Mouse (Mus musculus) bone marrow, adult 2 months (tissue): ENCODE data around the gene Capg. TPM values are rescaled to one million over a fixed set of nuclear protein-coding genes. Genes with fewer than 3 reads are reported as not detected.
"Not testable (repeated sequence)": the region's sequence is repeated elsewhere in the genome, so short reads cannot be mapped to it uniquely, and the experiment has no call there.

ENCODE experiments used
- H3K27ac ChIP-seq: fragments of 200-500 bp; 2 replicates; pipeline ENCODE4 v1.5.1; 2012; ENCODE audit warnings: low read depth, mild to moderate bottlenecking, control low read depth, inconsistent platforms, low read length; ENCODE audit not compliant: control insufficient read depth, poor library complexity, insufficient read depth
- H3K4me1 ChIP-seq: fragments of 200-500 bp; 2 replicates; pipeline ENCODE4 v1.6.1; 2011; ENCODE audit warnings: low read length; ENCODE audit not compliant: control insufficient read depth, insufficient read depth
- H3K4me3 ChIP-seq: fragments of 200-500 bp; replicated peaks from 2 replicates; pipeline ENCODE3; 2011; ENCODE audit warnings: mild to moderate bottlenecking, low read depth, low read length, control low read depth; ENCODE audit not compliant: control insufficient read depth
- CTCF ChIP-seq: fragments of 200-500 bp; IDR thresholded peaks from 2 replicates; pipeline ENCODE4 v1.5.1; 2011; ENCODE audit warnings: low read length, control low read depth; ENCODE audit not compliant: control insufficient read depth, insufficient read depth
- POLR2A ChIP-seq: fragments of 200-500 bp; IDR thresholded peaks from 2 replicates; pipeline ENCODE4 v1.6.1; 2011; ENCODE audit warnings: low read depth, mild to moderate bottlenecking, control low read depth, low read length, borderline replicate concordance; ENCODE audit not compliant: control insufficient read depth
- WGBS: fragments of 180-500 bp; shearing (Covaris S2); methylation state at CpG from one replicate; pipeline ENCODE4 v1.1.7; 2018; 5-methylcytosine and 5-hydroxymethylcytosine counted together
- polyA plus RNA-seq: library from polyadenylated mRNA; stranded (reverse); fragments of >200 nt; gene quantifications from 2 replicates; pipeline ENCODE4 v1.2.4, GENCODE M21; 2011; ENCODE audit warnings: low replicate concordance; ENCODE audit not compliant: missing spikeins, insufficient read depth, insufficient read length

Gene Capg
- polyA plus RNA-seq, 1 experiment = 60.4 TPM

- no peaks in the 10 kb centered on the region for H3K4me1 ChIP-seq
- H3K27ac ChIP-seq = no peak overlapping the region
- H3K4me3 ChIP-seq = no peak overlapping the region
- no peak for TF ChIP-seq CTCF
- TF ChIP-seq POLR2A = no peak
- WGBS = 84% methylated on average over 4 of the region's 4 CpGs
Observed at GRCm38 (mm10) chr6:72523222-72523621, 21.0 kb upstream of the Capg start.

- H3K4me3 ChIP-seq = no peak overlapping the region
- H3K4me1 ChIP-seq = no peaks in the 10 kb centered on the region
- H3K27ac ChIP-seq = no peak overlapping the region
- 45% methylated on average over 2 of the region's 2 CpGs for whole genome bisulfite sequencing
- TF ChIP-seq CTCF = no peak
Observed at GRCm38 (mm10) chr6:72524160-72524559, 20.0 kb upstream of the Capg start.

GRCm38 (mm10) chr6:72527070-72527469 is 17.1 kb upstream of the Capg start:
- Histone ChIP-seq H3K27ac (no peak overlapping the region), H3K4me1 (no peaks in the 10 kb centered on the region), H3K4me3 (no peak overlapping the region)
- 74% methylated on average over 4 of the region's 4 CpGs for WGBS
- TF ChIP-seq CTCF = no peak
- no peak for TF ChIP-seq POLR2A

GRCm38 (mm10) chr6:72528410-72529151 is 15.6 kb upstream of the Capg start:
- Histone ChIP-seq H3K27ac (no peak overlapping the region), H3K4me3 (no peak overlapping the region), H3K4me1 (no peaks in the 10 kb centered on the region)
- TF ChIP-seq POLR2A = no peak
- no peak for TF ChIP-seq CTCF
- WGBS = 83% methylated on average over 10 of the region's 10 CpGs

GRCm38 (mm10) chr6:72532580-72532979 is 11.6 kb upstream of the Capg start:
- no peak for TF ChIP-seq POLR2A
- TF ChIP-seq CTCF = no peak

GRCm38 (mm10) chr6:72533555-72533954 is 10.6 kb upstream of the Capg start:
- 46% methylated on average over 1 of the region's 1 CpGs for WGBS
- H3K27ac ChIP-seq, H3K4me1 ChIP-seq, H3K4me3 ChIP-seq: not testable (repeated sequence)

More at GRCm38 (mm10) chr6:72532580-72532979, 11.6 kb upstream of the Capg start:
- no peak overlapping the region for H3K4me3 ChIP-seq
- H3K27ac ChIP-seq = no peak overlapping the region
- 84% methylated on average over 4 of the region's 4 CpGs for WGBS
- H3K4me1 ChIP-seq = no peaks in the 10 kb centered on the region

GRCm38 (mm10) chr6:72534035-72534809 is 10.0 kb upstream of the Capg start:
- 37% methylated on average over 9 of the region's 9 CpGs for WGBS
- Histone ChIP-seq H3K4me3 (no peak overlapping the region), H3K27ac (no peak overlapping the region), H3K4me1 (no peaks in the 10 kb centered on the region)
- TF ChIP-seq CTCF = peak; percentile 80
- TF ChIP-seq POLR2A = no peak

- 2% methylated on average over 9 of the region's 9 CpGs for WGBS
- TF ChIP-seq CTCF (peak; percentile 93), POLR2A (no peak)
- Histone ChIP-seq H3K4me1 (no peaks in the 10 kb centered on the region), H3K27ac (no peak overlapping the region), H3K4me3 (no peak overlapping the region)
Observed at GRCm38 (mm10) chr6:72535165-72535564, 9.0 kb upstream of the Capg start.

- TF ChIP-seq POLR2A (no peak), CTCF (no peak)
- Histone ChIP-seq H3K4me3 (peak overlapping the region; percentile 59), H3K27ac (no peak overlapping the region), H3K4me1 (no peaks in the 10 kb centered on the region)
- 51% methylated on average over 10 of the region's 10 CpGs for WGBS
Observed at GRCm38 (mm10) chr6:72537998-72538500, 6.1 kb upstream of the Capg start.
